Mouse (Mus musculus): ENCODE data around the gene Rpl39. TPM values are rescaled to one million over a fixed set of nuclear protein-coding genes. Genes with fewer than 3 reads are reported as not detected.
A peak's percentile ranks its signal among the peaks of the same experiment; 100 is the strongest.

Rpl39 gene
- 489 and 493 TPM in 2 replicates for polyA plus RNA-seq (2016; fragmentation: Nextera tagmentation; extraction: Ambion mirVana)

DNA sequence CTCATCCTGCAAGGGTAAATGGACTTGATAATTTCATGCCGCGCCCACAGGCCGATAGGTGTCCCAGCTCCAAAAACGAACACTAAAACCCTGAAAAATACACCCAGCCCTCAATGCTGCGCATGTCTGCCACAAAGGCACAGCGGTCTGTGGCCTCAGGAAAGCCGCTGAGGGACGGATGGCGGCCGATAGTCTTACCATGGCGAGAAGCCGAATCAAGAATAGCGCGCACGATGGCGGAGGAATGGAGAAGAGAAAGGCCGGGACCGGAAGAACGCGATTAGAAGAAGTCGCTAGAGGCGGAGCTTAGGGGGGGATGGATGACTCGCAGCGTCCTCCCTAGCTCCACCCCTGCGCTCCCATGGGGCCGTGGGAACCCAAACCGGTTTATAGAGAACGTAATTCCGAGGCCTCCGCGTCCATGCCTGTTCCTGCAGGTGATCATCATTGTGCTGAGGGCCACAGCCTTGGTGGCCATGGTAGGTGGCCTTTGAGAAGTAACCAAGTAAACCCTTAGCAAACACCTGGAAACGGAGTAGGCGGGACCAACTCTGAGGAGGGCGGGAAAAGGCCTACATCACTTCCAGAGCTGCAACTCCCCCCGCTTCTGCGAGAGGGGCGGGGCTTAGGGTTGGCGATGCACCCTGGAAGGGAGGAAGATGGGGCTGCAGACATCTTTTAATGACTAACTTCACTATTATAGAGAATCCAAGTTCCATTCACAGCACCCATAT, at the start of gene Rpl39:
Gene Rpl39, minus strand, starts transcription at position 476 of the 734 bp plus-strand sequence.
- peaks cover 6% of the 10 kb centered on the region for H3K4me1 ChIP-seq
- H3K27ac ChIP-seq, result peak within 1 kb of the TSS; percentile 92
- H3K36me3 ChIP-seq (replicated peaks), result peaks cover 30% of the 10 kb centered on the region
- no peaks in the 10 kb centered on the region for H3K9me3 ChIP-seq
- 19% methylated on average over 38 of the region's 38 CpGs for WGBS
- peak; percentile 80 for DNase-seq (ENCODE audit: extremely low spot score, low spot score)
- peak within 1 kb of the TSS; percentile 68 for H3K4me3 ChIP-seq
- H3K27me3 ChIP-seq (ENCODE audit: poor library complexity, severe bottlenecking), result no peaks in the 10 kb centered on the region

DNA sequence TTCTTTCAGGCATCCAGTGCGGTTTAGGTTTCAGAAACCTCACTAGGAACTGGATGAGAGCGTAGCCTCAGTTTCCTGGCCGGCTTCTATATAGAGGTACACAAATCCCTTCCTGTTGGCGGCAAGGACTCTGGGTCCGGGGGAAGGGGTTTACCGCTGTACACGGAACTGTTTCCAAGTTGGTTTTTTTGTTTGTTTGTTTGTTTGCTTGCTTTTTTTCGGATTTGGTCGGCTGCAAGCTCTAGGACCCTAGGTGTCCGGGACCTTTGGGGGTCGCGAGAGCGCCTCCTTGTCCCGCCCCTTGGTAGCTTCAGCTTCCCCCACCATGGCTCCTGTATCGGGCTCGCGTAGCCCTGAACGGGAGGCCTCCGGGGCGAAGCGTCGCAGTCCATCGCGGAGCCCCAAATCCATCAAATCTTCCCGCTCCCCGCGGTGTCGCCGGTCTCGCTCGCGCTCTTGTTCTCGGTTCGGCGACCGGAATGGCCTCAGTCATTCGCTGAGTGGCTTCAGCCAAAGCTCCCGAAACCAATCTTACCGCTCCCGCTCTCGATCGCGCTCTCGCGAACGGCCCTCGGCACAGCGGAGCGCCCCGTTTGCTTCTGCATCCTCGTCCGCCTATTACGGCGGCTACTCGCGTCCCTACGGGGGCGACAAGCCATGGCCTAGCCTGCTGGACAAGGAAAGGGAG, 41.6 kb upstream of the Rpl39 start, which contains the start of gene Nkap:
Gene Nkap, plus strand, starts transcription at position 125 of the 688 bp plus-strand sequence.
- Histone ChIP-seq H3K27ac (peak within 1 kb of the TSS; percentile 91), H3K9me3 (no peaks in the 10 kb centered on the region), H3K27me3 (ENCODE audit: poor library complexity, severe bottlenecking) (no peaks in the 10 kb centered on the region), H3K36me3 (replicated peaks) (peaks cover 8% of the 10 kb centered on the region), H3K4me1 (peaks cover 12% of the 10 kb centered on the region), H3K4me3 (peak within 1 kb of the TSS; percentile 70)
- peak; percentile 58 for DNase-seq (ENCODE audit: extremely low spot score, low spot score)
- WGBS, result 16% methylated on average over 57 of the region's 58 CpGs

DNA sequence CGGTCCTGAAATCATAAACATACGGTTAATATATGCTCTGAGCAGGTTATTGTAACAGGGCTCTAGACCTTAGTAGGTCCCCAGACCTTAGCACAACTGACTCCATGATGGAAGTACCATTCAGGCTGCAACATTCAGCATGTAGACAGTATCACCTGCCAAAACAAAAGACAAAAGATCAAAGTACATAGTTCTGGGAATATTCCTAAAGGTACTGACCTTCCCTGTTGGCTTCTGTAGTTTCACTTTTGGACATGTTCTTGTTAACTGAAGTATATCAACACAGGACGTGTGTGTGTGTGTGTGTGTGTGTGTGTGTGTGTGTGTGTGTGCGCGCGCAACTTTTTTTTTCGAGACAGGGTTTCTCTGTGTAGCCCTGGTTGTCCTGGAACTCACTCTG, 40.3 kb upstream of the Rpl39 start:
- H3K36me3 ChIP-seq (replicated peaks), result no peaks in the 10 kb centered on the region; the same call in 1 of the 2 replicates
- no peak overlapping the region for H3K27ac ChIP-seq
- WGBS, result 93% methylated on average over 7 of the region's 7 CpGs
- H3K27me3 ChIP-seq (ENCODE audit: poor library complexity, severe bottlenecking), result no peaks in the 10 kb centered on the region
- DNase-seq (ENCODE audit: extremely low spot score, low spot score), result no peak
- H3K4me1 ChIP-seq, result peaks cover 12% of the 10 kb centered on the region
- no peak overlapping the region for H3K4me3 ChIP-seq
- H3K9me3 ChIP-seq, result no peaks in the 10 kb centered on the region

DNA sequence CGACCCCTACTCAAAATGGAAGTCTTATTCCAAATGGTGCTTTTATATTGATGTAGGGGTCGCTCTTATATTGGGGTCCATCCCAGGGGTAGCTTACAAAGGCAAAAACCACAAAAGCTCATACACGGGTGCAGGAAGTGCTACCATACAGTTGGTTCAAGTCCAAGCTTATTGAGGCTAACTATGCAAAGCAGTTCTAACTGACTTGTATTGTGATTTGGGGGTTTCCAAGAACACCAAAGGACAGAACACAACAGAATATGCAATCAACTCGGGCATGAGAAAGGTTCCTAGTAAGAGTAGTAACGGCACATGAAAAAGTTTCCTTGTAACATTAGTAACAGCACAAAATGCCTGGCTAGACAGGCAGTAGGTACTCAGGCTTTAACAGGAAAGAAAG, 35.0 kb upstream of the Rpl39 start:
- DNase-seq (ENCODE audit: extremely low spot score, low spot score), result no peak
- H3K36me3 ChIP-seq (replicated peaks), result no peaks in the 10 kb centered on the region
- WGBS, result 77% methylated on average over 5 of the region's 5 CpGs
- peaks cover 20% of the 10 kb centered on the region for H3K27me3 ChIP-seq (ENCODE audit: poor library complexity, severe bottlenecking)
- no peak overlapping the region for H3K4me3 ChIP-seq
- no peaks in the 10 kb centered on the region for H3K9me3 ChIP-seq
- H3K27ac ChIP-seq, result no peak overlapping the region
- no peaks in the 10 kb centered on the region for H3K4me1 ChIP-seq

DNA sequence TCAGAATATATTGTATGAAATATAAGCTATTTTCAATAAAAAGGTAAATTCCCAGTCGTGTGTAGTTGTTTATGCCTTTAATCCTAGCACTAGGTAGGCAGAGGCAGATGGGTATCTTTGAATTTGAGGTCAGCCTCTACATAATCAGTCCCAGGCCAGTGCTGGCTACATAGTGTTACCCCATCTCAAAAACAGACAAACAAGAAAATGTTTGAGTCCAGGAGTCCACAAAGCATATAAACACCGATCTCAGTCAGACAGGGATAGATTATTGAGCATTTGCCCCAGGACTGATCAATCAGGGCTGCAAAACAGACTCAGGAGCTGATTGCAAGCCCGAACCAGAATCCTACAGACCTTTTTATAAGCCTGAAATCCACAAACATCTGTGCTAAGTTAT, 34.4 kb upstream of the Rpl39 start:
- Histone ChIP-seq H3K27me3 (ENCODE audit: poor library complexity, severe bottlenecking) (peaks cover 20% of the 10 kb centered on the region), H3K4me3 (no peak overlapping the region), H3K36me3 (replicated peaks) (no peaks in the 10 kb centered on the region), H3K4me1 (no peaks in the 10 kb centered on the region), H3K27ac (no peak overlapping the region), H3K9me3 (no peaks in the 10 kb centered on the region)
- WGBS, result 66% methylated on average over 3 of the region's 3 CpGs
- DNase-seq (ENCODE audit: extremely low spot score, low spot score), result no peak

DNA sequence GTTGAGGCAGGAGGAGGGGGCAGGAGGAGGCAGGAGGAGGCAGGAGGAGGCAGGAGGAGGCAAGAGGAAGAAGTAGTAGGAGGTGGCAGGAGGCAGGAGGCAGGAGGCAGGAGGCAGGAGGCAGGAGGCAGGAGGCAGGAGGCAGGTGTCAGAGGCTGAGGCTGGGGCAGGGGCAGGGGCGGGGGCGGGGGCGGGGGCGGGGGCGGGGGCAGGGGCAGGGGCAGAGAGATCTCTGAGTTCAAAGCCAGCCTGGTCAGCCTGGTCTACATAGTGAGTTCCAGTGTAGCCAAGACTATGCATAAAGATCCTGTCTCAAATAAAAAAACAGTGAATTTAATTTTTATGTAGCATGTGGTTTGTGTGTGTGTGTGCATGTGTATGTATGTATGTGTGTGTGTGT, 31.9 kb upstream of the Rpl39 start:
- no CpG with 5 or more reads among the region's 5 CpGs for WGBS
- no peaks in the 10 kb centered on the region for H3K36me3 ChIP-seq (replicated peaks)
- no peaks in the 10 kb centered on the region for H3K4me1 ChIP-seq
- peaks cover 20% of the 10 kb centered on the region for H3K27me3 ChIP-seq (ENCODE audit: poor library complexity, severe bottlenecking)
- no peak overlapping the region for H3K4me3 ChIP-seq
- DNase-seq (ENCODE audit: extremely low spot score, low spot score), result no peak
- no peak overlapping the region for H3K27ac ChIP-seq
- H3K9me3 ChIP-seq, result no peaks in the 10 kb centered on the region

DNA sequence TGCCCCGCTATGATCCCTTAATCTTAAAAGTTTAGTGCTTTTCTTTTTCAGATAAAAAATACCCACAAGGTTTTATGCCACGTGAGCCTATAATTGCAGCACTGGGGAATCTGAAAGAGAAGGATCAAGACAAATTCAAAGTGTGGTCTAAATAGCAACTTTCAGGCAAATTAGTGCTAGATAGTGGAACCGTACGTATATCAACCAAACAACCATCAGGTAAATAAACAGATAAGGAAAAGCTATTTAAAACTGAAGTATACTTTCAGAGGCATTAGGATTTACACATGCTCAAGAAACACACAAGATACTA, 25.6 kb upstream of the Rpl39 start:
- Histone ChIP-seq H3K27me3 (ENCODE audit: poor library complexity, severe bottlenecking) (peaks cover 6% of the 10 kb centered on the region), H3K27ac (no peak overlapping the region), H3K9me3 (no peaks in the 10 kb centered on the region), H3K4me3 (no peak overlapping the region), H3K4me1 (no peaks in the 10 kb centered on the region), H3K36me3 (replicated peaks) (peaks cover 17% of the 10 kb centered on the region)
- WGBS, result 72% methylated on average over 4 of the region's 4 CpGs
- no peak for DNase-seq (ENCODE audit: extremely low spot score, low spot score)

DNA sequence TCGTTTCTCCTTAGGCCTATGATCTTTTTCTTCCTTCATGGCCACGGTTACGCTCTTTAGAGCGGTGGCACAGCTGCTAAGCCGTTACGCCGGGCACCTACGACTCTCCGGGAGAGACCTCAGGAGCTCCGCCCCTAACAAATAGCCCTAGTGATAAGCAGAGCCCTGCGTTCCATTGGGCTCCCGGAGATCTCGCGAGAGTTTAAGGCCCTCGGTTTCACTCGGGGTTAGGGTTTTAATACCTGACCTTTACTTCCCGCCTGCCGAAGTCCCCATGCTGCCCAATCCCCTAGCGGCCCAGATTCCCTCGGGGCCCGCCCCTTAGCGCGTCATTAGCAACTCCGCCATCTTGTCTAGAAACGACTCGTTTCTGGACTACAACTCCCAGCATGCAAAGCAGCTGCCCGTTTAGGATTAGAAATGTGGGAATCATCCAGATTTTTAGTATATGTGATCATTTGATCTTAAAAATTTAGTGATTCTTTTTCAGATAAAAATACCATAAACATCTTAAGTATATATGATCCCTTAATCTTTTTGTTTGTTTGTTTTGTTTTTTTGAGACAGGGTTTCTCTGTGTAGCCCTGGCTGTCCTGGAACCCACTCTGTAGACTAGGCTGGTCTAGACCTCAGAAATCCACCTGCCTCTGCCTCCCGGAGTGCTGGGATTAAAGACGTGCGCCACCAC, 25.1 kb upstream of the Rpl39 start, which contains the start of gene Upf3b:
Gene Upf3b, minus strand, starts transcription at position 130 of the 688 bp plus-strand sequence.
- peak; percentile 90 for DNase-seq (ENCODE audit: extremely low spot score, low spot score)
- H3K4me3 ChIP-seq, result peak within 1 kb of the TSS; percentile 63
- peak within 1 kb of the TSS; percentile 89 for H3K27ac ChIP-seq
- H3K27me3 ChIP-seq (ENCODE audit: poor library complexity, severe bottlenecking), result peaks cover 1% of the 10 kb centered on the region
- peaks cover 20% of the 10 kb centered on the region for H3K36me3 ChIP-seq (replicated peaks)
- H3K9me3 ChIP-seq, result no peaks in the 10 kb centered on the region
- 15% methylated on average over 30 of the region's 30 CpGs for WGBS
- H3K4me1 ChIP-seq, result no peaks in the 10 kb centered on the region

DNA sequence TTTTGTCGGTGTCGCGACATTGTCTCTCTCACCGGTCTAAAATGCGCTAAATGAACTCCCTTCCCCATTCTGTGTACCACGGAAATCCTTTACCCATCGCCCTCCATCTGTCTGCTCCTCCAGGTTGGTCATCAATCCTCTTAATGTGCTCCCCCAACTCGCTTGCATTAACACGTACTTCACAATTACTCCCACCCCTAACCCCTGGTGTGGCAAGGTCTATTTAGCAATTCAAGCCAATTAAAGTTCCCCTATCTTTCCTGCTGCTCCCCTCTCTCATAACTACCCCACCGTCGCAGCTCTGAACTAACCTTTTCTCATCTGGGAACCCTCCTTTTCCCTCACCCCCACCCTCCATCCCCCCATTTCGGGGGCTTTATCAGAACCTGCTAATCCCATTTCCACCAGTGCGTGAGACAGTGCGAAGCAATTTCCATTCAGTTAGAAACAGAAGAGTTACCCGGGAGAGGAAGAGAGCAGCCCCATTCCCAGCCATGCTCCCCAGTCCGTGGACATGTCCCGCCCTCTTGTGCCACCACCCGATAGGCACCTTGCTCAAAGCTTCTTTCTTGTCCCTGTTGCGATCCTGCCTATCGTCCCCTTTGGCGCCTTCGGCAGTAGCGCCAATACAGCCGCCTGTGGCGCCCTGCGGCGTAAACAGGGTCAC, 24.5 kb upstream of the Rpl39 start:
- Histone ChIP-seq H3K27ac (peak overlapping the region; percentile 89), H3K9me3 (no peaks in the 10 kb centered on the region), H3K4me3 (peak overlapping the region; percentile 63), H3K4me1 (no peaks in the 10 kb centered on the region), H3K36me3 (replicated peaks) (peaks cover 24% of the 10 kb centered on the region), H3K27me3 (ENCODE audit: poor library complexity, severe bottlenecking) (no peaks in the 10 kb centered on the region)
- no peak for DNase-seq (ENCODE audit: extremely low spot score, low spot score)
- WGBS, result 12% methylated on average over 27 of the region's 27 CpGs

DNA sequence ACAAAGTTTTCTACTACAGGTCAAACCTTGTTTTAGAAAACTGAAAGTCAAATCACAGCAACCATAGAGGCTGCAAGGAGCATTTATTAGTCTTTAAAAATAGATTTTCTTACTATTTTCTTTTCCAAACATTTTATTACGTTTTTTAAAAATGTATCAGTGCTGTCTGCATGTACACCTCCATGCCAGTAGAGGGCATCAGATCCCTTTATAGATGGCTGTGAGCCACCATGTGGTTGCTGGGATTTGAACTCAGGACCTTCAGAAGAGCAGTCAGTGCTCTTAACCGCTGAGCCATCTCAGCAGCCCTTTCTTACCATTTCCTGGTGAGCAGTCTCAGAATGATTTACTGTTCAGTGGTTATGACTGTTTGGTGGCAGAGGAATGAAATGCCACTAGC, 18.6 kb upstream of the Rpl39 start:
- H3K36me3 ChIP-seq (replicated peaks), result peaks cover 76% of the 10 kb centered on the region
- DNase-seq (ENCODE audit: extremely low spot score, low spot score), result no peak
- 75% methylated on average over 2 of the region's 2 CpGs for WGBS
- H3K27me3 ChIP-seq (ENCODE audit: poor library complexity, severe bottlenecking), result no peaks in the 10 kb centered on the region
- H3K9me3 ChIP-seq, result no peaks in the 10 kb centered on the region
- H3K4me1 ChIP-seq, result no peaks in the 10 kb centered on the region
- no peak overlapping the region for H3K4me3 ChIP-seq
- H3K27ac ChIP-seq, result no peak overlapping the region

DNA sequence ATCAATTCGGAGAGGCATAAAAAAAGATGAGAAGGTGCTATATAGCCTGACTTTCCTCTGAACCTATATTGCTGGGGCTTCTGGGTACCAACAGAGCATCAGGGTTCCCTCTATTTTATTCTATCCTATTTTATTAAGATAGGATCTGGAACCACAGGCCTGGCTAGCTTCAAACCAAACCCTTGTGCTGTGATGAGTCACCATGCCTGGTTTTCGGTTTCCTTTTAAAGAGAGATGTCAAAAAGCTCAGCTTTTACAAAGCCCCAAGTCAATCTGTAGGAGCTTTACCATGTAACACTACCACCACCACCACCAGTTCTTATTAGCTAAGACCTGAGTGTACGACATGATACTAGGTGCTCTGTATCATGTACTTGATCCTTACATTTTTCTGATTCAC, 13.5 kb upstream of the Rpl39 start:
- H3K36me3 ChIP-seq (replicated peaks), result peaks cover 91% of the 10 kb centered on the region
- no peaks in the 10 kb centered on the region for H3K27me3 ChIP-seq (ENCODE audit: poor library complexity, severe bottlenecking)
- WGBS, result 93% methylated on average over 3 of the region's 3 CpGs
- no peak overlapping the region for H3K27ac ChIP-seq
- no peaks in the 10 kb centered on the region for H3K4me1 ChIP-seq
- no peak overlapping the region for H3K4me3 ChIP-seq
- no peak for DNase-seq (ENCODE audit: extremely low spot score, low spot score)
- no peaks in the 10 kb centered on the region for H3K9me3 ChIP-seq

DNA sequence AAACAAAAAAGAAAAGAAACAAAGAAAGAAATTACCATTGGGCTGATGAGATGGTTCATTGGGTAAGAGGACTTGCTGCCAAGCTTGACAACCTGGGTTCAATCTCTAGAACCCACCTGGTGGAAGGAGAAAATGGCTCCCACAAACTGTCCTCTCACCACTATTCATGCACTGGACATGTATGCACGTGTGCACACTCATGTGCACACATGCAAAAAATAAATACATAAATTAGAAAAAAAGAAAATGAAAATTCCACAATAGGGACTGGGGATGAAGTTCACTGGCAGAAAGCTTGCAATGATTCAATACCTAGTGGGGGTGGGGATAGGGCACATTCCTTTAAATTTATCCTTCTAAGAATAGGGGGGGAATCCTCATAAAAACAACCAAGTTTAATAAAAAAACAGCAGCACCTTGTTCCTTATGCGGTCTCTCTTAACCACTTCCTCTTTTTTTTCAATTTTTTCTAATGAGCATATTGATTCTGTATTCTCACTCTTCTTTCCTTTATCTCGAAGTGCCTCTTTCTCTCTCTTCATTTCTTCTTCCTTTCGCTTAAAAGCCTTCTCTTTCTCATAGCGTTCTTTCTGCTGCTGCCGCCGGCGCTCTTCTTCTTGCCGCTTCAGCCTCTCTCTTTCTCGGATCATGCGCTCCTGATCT, 10.0 kb upstream of the Rpl39 start:
- Histone ChIP-seq H3K9me3 (no peaks in the 10 kb centered on the region), H3K27me3 (ENCODE audit: poor library complexity, severe bottlenecking) (no peaks in the 10 kb centered on the region), H3K4me3 (no peak overlapping the region), H3K27ac (no peak overlapping the region), H3K36me3 (replicated peaks) (peaks cover 81% of the 10 kb centered on the region), H3K4me1 (no peaks in the 10 kb centered on the region)
- 95% methylated on average over 11 of the region's 11 CpGs for WGBS
- no peak for DNase-seq (ENCODE audit: extremely low spot score, low spot score)

All from forebrain, embryonic 10.5 days (tissue).